Mouse (Mus musculus) megakaryocyte, embryonic 14.5 days (primary cell): ENCODE results near the gene Higd1c.
"Not testable (repeated sequence)": the region's sequence is repeated elsewhere in the genome, so short reads cannot be mapped to it uniquely, and the experiment has no call there.

Experiments
- FLI1 ChIP-seq: IDR thresholded peaks from 2 replicates; pipeline ENCODE4 v1.6.1; 2012; ENCODE audit warnings: low read length, inconsistent platforms, mixed read lengths
- GATA1 ChIP-seq: IDR thresholded peaks from 3 replicates; pipeline ENCODE4 v1.6.1; 2012; ENCODE audit warnings: mixed read lengths, low read length, inconsistent platforms, borderline replicate concordance

- TF ChIP-seq FLI1, GATA1: not testable (repeated sequence)
Measured at GRCm38 (mm10) chr15:100337847-100338246, 26.5 kb upstream of the Higd1c start.
